Mouse (Mus musculus) lung, adult 2 months (tissue): Measurements from ENCODE around the gene Pcdh15.

Experiments used
- CTCF ChIP-seq: fragments of 200-500 bp; IDR thresholded peaks from 2 replicates; pipeline ENCODE4 v1.5.1; 2011; ENCODE audit warnings: mild to moderate bottlenecking, low read length, control low read depth; ENCODE audit not compliant: insufficient read depth
- POLR2A ChIP-seq: fragments of 200-500 bp; IDR thresholded peaks from 2 replicates; pipeline ENCODE4 v1.6.1; 2011; ENCODE audit warnings: low read depth, mild to moderate bottlenecking, control low read depth, low read length, borderline replicate concordance; ENCODE audit errors: extremely low read depth

- TF ChIP-seq CTCF (no peak), POLR2A (no peak)
Measured at GRCm38 (mm10) chr10:73931185-73931584, 832.0 kb downstream of the Pcdh15 start.
